Mouse (Mus musculus): Measurements from ENCODE around the gene Trpm5. TPM values are rescaled to one million over a fixed set of nuclear protein-coding genes. Genes with fewer than 3 reads are reported as not detected.

Trpm5 gene
- polyA plus RNA-seq, 1 experiment from 2014 or later: 1.2 TPM

DNA sequence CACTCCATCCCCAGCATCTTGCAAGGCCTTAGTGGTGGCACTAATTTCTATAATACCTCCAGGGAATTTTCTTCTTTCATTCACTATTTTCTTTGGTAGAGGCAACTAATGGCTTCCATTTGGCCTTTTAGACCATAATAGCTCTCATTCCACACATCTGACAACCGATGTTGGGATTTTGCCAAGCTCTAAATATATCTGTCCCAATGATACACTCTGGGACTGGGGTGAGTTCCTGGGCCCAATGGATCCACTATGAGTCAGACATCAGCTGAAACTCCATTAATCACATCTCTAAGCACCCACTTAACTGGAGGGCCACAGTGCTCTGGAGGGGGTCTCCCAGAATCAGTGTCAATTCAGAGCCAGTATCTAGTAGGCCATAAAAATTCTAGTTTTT lies 62.6 kb downstream of the Trpm5 start:
- WGBS: 97% methylated on average over 1 of the region's 1 CpGs
- H3K27ac ChIP-seq: no peak overlapping the region
- no peak overlapping the region for H3K4me2 ChIP-seq (replicated peaks)
- H3K4me1 ChIP-seq (replicated peaks): no peaks in the 10 kb centered on the region
- no peak for ATAC-seq
- no peaks in the 10 kb centered on the region for H3K9me3 ChIP-seq
- peaks cover 7% of the 10 kb centered on the region; the same call in 1 of the 2 replicates for H3K36me3 ChIP-seq
- no peak overlapping the region for H3K4me3 ChIP-seq (replicated peaks)
- H3K9ac ChIP-seq (replicated peaks): no peak overlapping the region
- H3K27me3 ChIP-seq: no peaks in the 10 kb centered on the region

- H3K4me3 ChIP-seq (replicated peaks): no peak overlapping the region
- H3K27me3 ChIP-seq: no peaks in the 10 kb centered on the region
- 93% methylated on average over 4 of the region's 4 CpGs for WGBS
- peaks cover 5% of the 10 kb centered on the region for H3K36me3 ChIP-seq
- no peak overlapping the region for H3K27ac ChIP-seq
- H3K9ac ChIP-seq (replicated peaks): no peak overlapping the region
- no peaks in the 10 kb centered on the region for H3K4me1 ChIP-seq (replicated peaks)
- no peaks in the 10 kb centered on the region for H3K9me3 ChIP-seq
- ATAC-seq: no peak
- H3K4me2 ChIP-seq (replicated peaks): no peak overlapping the region
Measured at GRCm38 (mm10) chr7:143027196-143027595, 67.2 kb downstream of the Trpm5 start.

DNA sequence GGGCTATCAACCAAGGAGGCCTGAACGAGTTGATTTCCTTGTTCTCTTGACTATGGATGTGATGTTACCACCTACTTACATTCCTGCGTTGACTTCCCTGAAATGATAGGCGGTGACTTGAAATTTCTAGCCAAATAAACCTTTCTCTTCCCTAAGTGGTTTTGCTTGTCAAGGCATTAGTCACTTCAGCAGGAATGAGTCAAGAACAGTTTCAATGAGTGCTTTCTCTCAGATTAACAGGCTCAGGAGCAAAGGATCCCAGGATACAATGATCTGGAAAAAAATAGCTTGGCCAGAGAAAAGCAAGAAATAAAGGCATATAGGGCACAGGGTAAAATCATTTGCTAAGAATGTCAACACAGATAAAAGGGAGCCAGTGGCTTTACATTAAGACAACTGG lies 68.9 kb downstream of the Trpm5 start:
- no peak for ATAC-seq
- Histone ChIP-seq H3K4me1 (replicated peaks) (no peaks in the 10 kb centered on the region), H3K4me2 (replicated peaks) (no peak overlapping the region), H3K27ac (no peak overlapping the region), H3K4me3 (replicated peaks) (no peak overlapping the region), H3K27me3 (no peaks in the 10 kb centered on the region), H3K9me3 (no peaks in the 10 kb centered on the region), H3K9ac (replicated peaks) (no peak overlapping the region), H3K36me3 (peaks cover 5% of the 10 kb centered on the region)
- 90% methylated on average over 3 of the region's 3 CpGs for WGBS

- Histone ChIP-seq H3K9me3 (no peaks in the 10 kb centered on the region), H3K4me2 (replicated peaks) (no peak overlapping the region), H3K4me1 (replicated peaks) (no peaks in the 10 kb centered on the region), H3K9ac (replicated peaks) (no peak overlapping the region), H3K4me3 (replicated peaks) (no peak overlapping the region), H3K27ac (no peak overlapping the region), H3K27me3 (no peaks in the 10 kb centered on the region), H3K36me3 (peaks cover 5% of the 10 kb centered on the region)
- WGBS: 93% methylated on average over 1 of the region's 1 CpGs
- ATAC-seq: no peak
Measured at GRCm38 (mm10) chr7:143024293-143024692, 70.1 kb downstream of the Trpm5 start.

GRCm38 (mm10) chr7:143023499-143023898 lies 70.9 kb downstream of the Trpm5 start:
- no peak overlapping the region for H3K9ac ChIP-seq (replicated peaks)
- ATAC-seq: no peak
- no peak overlapping the region for H3K4me3 ChIP-seq (replicated peaks)
- H3K36me3 ChIP-seq: peaks cover 5% of the 10 kb centered on the region
- no peak overlapping the region for H3K4me2 ChIP-seq (replicated peaks)
- H3K27me3 ChIP-seq: no peaks in the 10 kb centered on the region
- WGBS: 94% methylated on average over 2 of the region's 2 CpGs
- no peaks in the 10 kb centered on the region for H3K4me1 ChIP-seq (replicated peaks)
- H3K9me3 ChIP-seq: no peaks in the 10 kb centered on the region
- no peak overlapping the region for H3K27ac ChIP-seq

GRCm38 (mm10) chr7:143021356-143022164 lies 72.9 kb downstream of the Trpm5 start:
- H3K27ac ChIP-seq: no peak overlapping the region
- H3K4me1 ChIP-seq (replicated peaks): peaks cover 4% of the 10 kb centered on the region; the same call in 1 of the 2 replicates
- H3K27me3 ChIP-seq: no peaks in the 10 kb centered on the region
- no peak for ATAC-seq
- H3K9ac ChIP-seq (replicated peaks): no peak overlapping the region
- H3K36me3 ChIP-seq: peaks cover 5% of the 10 kb centered on the region
- H3K4me2 ChIP-seq (replicated peaks): no peak overlapping the region
- no peaks in the 10 kb centered on the region for H3K9me3 ChIP-seq
- WGBS: 75% methylated on average over 5 of the region's 5 CpGs
- no peak overlapping the region for H3K4me3 ChIP-seq (replicated peaks)

GRCm38 (mm10) chr7:143020764-143021163 lies 73.7 kb downstream of the Trpm5 start:
- peaks cover 5% of the 10 kb centered on the region for H3K36me3 ChIP-seq
- no peak overlapping the region for H3K4me2 ChIP-seq (replicated peaks)
- no peak for ATAC-seq
- no peak overlapping the region for H3K4me3 ChIP-seq (replicated peaks)
- no peak overlapping the region for H3K27ac ChIP-seq
- no peak overlapping the region for H3K9ac ChIP-seq (replicated peaks)
- no peaks in the 10 kb centered on the region for H3K27me3 ChIP-seq
- H3K9me3 ChIP-seq: no peaks in the 10 kb centered on the region
- H3K4me1 ChIP-seq (replicated peaks): peaks cover 11% of the 10 kb centered on the region
- WGBS: 80% methylated on average over 3 of the region's 3 CpGs

- Histone ChIP-seq H3K9ac (replicated peaks) (no peak overlapping the region), H3K27me3 (no peaks in the 10 kb centered on the region), H3K4me2 (replicated peaks) (no peak overlapping the region), H3K9me3 (no peaks in the 10 kb centered on the region), H3K36me3 (peaks cover 3% of the 10 kb centered on the region), H3K27ac (no peak overlapping the region), H3K4me3 (replicated peaks) (no peak overlapping the region), H3K4me1 (replicated peaks) (peaks cover 17% of the 10 kb centered on the region)
- ATAC-seq: no peak
Measured at GRCm38 (mm10) chr7:143020040-143020439, 74.4 kb downstream of the Trpm5 start.

Other genes starting within 250 kb of the Trpm5 start
- gene Th, start 163.5 kb downstream of the Trpm5 start, polyA plus RNA-seq (2015; fragmentation: Nextera tagmentation; extraction: Ambion mirVana): 22.4 and 59.8 TPM in 2 replicates
- 0.35 and 0.50 TPM in 2 replicates for gene Ascl2, start 125.4 kb downstream of the Trpm5 start, polyA plus RNA-seq (2015; fragmentation: Nextera tagmentation; extraction: Ambion mirVana)
- 0.50 and 0.72 TPM in 2 replicates for gene Tspan32, start 89.6 kb downstream of the Trpm5 start, polyA plus RNA-seq (2015; fragmentation: Nextera tagmentation; extraction: Ambion mirVana)
- gene Cd81, start 41.9 kb downstream of the Trpm5 start, polyA plus RNA-seq (2015; fragmentation: Nextera tagmentation; extraction: Ambion mirVana): 248 and 257 TPM in 2 replicates
- gene Tssc4, start 25.4 kb downstream of the Trpm5 start, polyA plus RNA-seq (2015; fragmentation: Nextera tagmentation; extraction: Ambion mirVana): 102 and 104 TPM in 2 replicates
- 0.82 and 0.89 TPM in 2 replicates for gene Kcnq1, start 11.7 kb upstream of the Trpm5 start, polyA plus RNA-seq (2015; fragmentation: Nextera tagmentation; extraction: Ambion mirVana)